Mouse (Mus musculus): Measurements from ENCODE around the gene Ubald1.

- TF ChIP-seq CTCF (IDR thresholded peaks at IDR 0.05; ENCODE audit: low read depth, low read length) (no peak), POLR2A (IDR thresholded peaks at IDR 0.05; ENCODE audit: borderline replicate concordance, low read depth, low read length) (no peak)
These were observed 16.4 kb downstream of the Ubald1 start for GRCm38 (mm10) chr16:4863742-4864141.

Measured in bone marrow macrophage, adult 2 months (primary cell).